In genomic region chr5:29478208-29479197, GRCm38 (mm10) we compare ENCODE assay signal across 9 mouse cellular contexts. TPM values are rescaled to one million over a fixed set of nuclear protein-coding genes. Genes with fewer than 3 reads are reported as not detected.
A peak's percentile ranks its signal among the peaks of the same experiment; 100 is the strongest.
DNase-seq lines count a peak whose midpoint lies in the region; ATAC-seq and TF ChIP-seq lines count a peak whose summit lies in the region.
"Had no signal": no experiment of that assay in that cellular context is flagged by ENCODE, and none has a peak within 500 bp of the region (broad histone marks: within the 10 kb centered on the region; RNA-seq: fewer than 3 reads in every experiment).

TSS of gene Mnx1 (minus strand) at chr5:29478470.

- WGBS in embryonic facial prominence, embryonic 13.5 days, result 1% methylated on average over 65 of the region's 65 CpGs
- under 1% methylated on average over 65 of the region's 65 CpGs for WGBS in limb, embryonic 11.5 days
- 1% methylated on average over 65 of the region's 65 CpGs for WGBS in small intestine, adult 2 months

- no peaks in the 10 kb centered on the region for H3K36me3 ChIP-seq in embryonic facial prominence, embryonic 13.5 days
- no peaks in the 10 kb centered on the region for H3K36me3 ChIP-seq in limb, embryonic 11.5 days (ENCODE audit: control insufficient read depth, insufficient read depth, low read length)
- H3K36me3 ChIP-seq in small intestine, adult 2 months (ENCODE audit: control insufficient read depth, insufficient read depth, low read length), result 0 out of 2 replicates have a peak, but pooled peaks cover 2% of the 10 kb centered on the region

- peaks cover 100% of the 10 kb centered on the region for H3K27me3 ChIP-seq in embryonic facial prominence, embryonic 13.5 days
- peaks cover 91% of the 10 kb centered on the region for H3K27me3 ChIP-seq in limb, embryonic 11.5 days (ENCODE audit: control insufficient read depth, insufficient read depth, low read length)
- H3K27me3 ChIP-seq in small intestine, adult 2 months (ENCODE audit: control insufficient read depth, insufficient read depth, low read length), result peaks cover 25% of the 10 kb centered on the region

- TF ChIP-seq POLR2A in small intestine, adult 2 months (IDR thresholded peaks at IDR 0.05; ENCODE audit: low read depth, low read length), result no peak

- peak within 1 kb of the TSS; percentile 44; the same call in 1 of the 2 replicates for H3K9ac ChIP-seq in embryonic facial prominence, embryonic 13.5 days
- H3K9ac ChIP-seq in limb, embryonic 11.5 days (ENCODE audit: low read length), result no peak within 1 kb of the TSS

- peaks cover 19% of the 10 kb centered on the region for H3K4me1 ChIP-seq in embryonic facial prominence, embryonic 13.5 days
- H3K4me1 ChIP-seq in limb, embryonic 11.5 days (ENCODE audit: control insufficient read depth, insufficient read depth, low read length), result peaks cover 3% of the 10 kb centered on the region
- peaks cover 2% of the 10 kb centered on the region; the same call in 1 of the 2 replicates for H3K4me1 ChIP-seq in small intestine, adult 2 months (ENCODE audit: control insufficient read depth, insufficient read depth, insufficient read length, low read length)

- ATAC-seq in embryonic facial prominence, embryonic 13.5 days (ENCODE audit: insufficient number of reproducible peaks, insufficient read depth, low FRiP score, low TSS enrichment, low read depth), result peak; percentile 67; the same call in 1 of the 2 replicates
- peak; percentile 71 for ATAC-seq in limb, embryonic 11.5 days (ENCODE audit: insufficient number of reproducible peaks, low FRiP score, low TSS enrichment, low read depth)

- peak within 1 kb of the TSS; percentile 63 for H3K4me2 ChIP-seq in embryonic facial prominence, embryonic 13.5 days
- peak within 1 kb of the TSS; percentile 74 for H3K4me2 ChIP-seq in limb, embryonic 11.5 days (ENCODE audit: low read depth, severe bottlenecking)

- no peak for DNase-seq in layer of hippocampus, adult 2 months (ENCODE audit: low spot score in 2 of 2)
- no peak for DNase-seq in layer of hippocampus, adult 18-20 months (ENCODE audit: low spot score in 2 of 2)
- DNase-seq in limb, embryonic 11.5 days (ENCODE audit: low spot score), result peak; percentile 73
- DNase-seq in ovary, postnatal 14 days (ENCODE audit: low spot score), result no peak
- DNase-seq in adrenal gland, postnatal 36 days, result no peak
- DNase-seq in layer of hippocampus, postnatal 36 days, result no peak

- no peaks in the 10 kb centered on the region for H3K9me3 ChIP-seq in embryonic facial prominence, embryonic 13.5 days
- no peaks in the 10 kb centered on the region for H3K9me3 ChIP-seq in limb, embryonic 11.5 days (ENCODE audit: control insufficient read depth, low read length)

- H3K27ac ChIP-seq in layer of hippocampus, adult 2 months, result no peak within 1 kb of the TSS
- H3K27ac ChIP-seq in embryonic facial prominence, embryonic 13.5 days, result no peak within 1 kb of the TSS
- no peak within 1 kb of the TSS for H3K27ac ChIP-seq in limb, embryonic 11.5 days (replicated peaks; ENCODE audit: low read depth, low read length)
- H3K27ac ChIP-seq in small intestine, adult 2 months (ENCODE audit: insufficient read depth, low read depth, low read length), result no peak within 1 kb of the TSS

- TF ChIP-seq CTCF in layer of hippocampus, adult 2 months (conservative IDR thresholded peaks at IDR 0.05), result no peak
- TF ChIP-seq CTCF in small intestine, adult 2 months (IDR thresholded peaks at IDR 0.05; ENCODE audit: extremely low read depth, insufficient read length, insufficient replicate concordance, low read depth, low read length), result no peak

- peak within 1 kb of the TSS; percentile 25; the same call in 1 of the 2 replicates for H3K4me3 ChIP-seq in layer of hippocampus, adult 2 months
- peak within 1 kb of the TSS; percentile 43 for H3K4me3 ChIP-seq in embryonic facial prominence, embryonic 13.5 days
- H3K4me3 ChIP-seq in limb, embryonic 11.5 days (ENCODE audit: low read depth, low read length), result peak within 1 kb of the TSS; percentile 29
- H3K4me3 ChIP-seq in small intestine, adult 2 months (ENCODE audit: low read depth, low read length), result peak within 1 kb of the TSS; percentile 64

RNA-seq across cellular contexts. Expression of gene Mnx1, which starts in this region (rescaled TPM):
- total RNA-seq in layer of hippocampus, adult 2 months (2021), result not detected
- not detected for total RNA-seq in layer of hippocampus, adult 18-20 months (2021)
- polyA plus RNA-seq in embryonic facial prominence, embryonic 13.5 days (2015; fragmentation: Nextera tagmentation; extraction: Ambion mirVana), result not detected in 2 replicates
- 1.2 and 1.3 TPM in 2 replicates for polyA plus RNA-seq in limb, embryonic 11.5 days (2014; fragmentation: Nextera tagmentation; extraction: Ambion mirVana)
- polyA plus RNA-seq in small intestine, adult 2 months (2012; rRNA removed), result 1.0 and 3.6 TPM in 2 replicates
- total RNA-seq in adrenal gland, postnatal 36 days (2021), result not detected
- not detected for total RNA-seq in layer of hippocampus, postnatal 36 days (2021)
- total RNA-seq: left cerebral cortex, postnatal 14 days had no signal

Comparison
In these comparisons a context has a peak if more than half of its experiments do, and no peak if none do; other contexts are left out.
1. Peak in ATAC-seq, H3K4me3 ChIP-seq, H3K9ac ChIP-seq and H3K4me2 ChIP-seq in embryonic facial prominence, embryonic 13.5 days; RNA of the gene not detected or under 1 TPM.